Mouse (Mus musculus): ENCODE results near the gene Fank1. TPM values are rescaled to one million over a fixed set of nuclear protein-coding genes. Genes with fewer than 3 reads are reported as not detected.

The Fank1 gene
- polyA plus RNA-seq (2012; rRNA removed), result 0.04 TPM in 1 of 2 replicates, not detected in the other

- under 1% methylated on average over 45 of the region's 45 CpGs for WGBS
- DNase-seq (ENCODE audit: low read depth, low spot score), result no peak
These were observed at the start of gene Fank1 for GRCm38 (mm10) chr7:133776626-133776996. TSS of gene Fank1 (plus strand) at chr7:133776861.

- no peak for DNase-seq (ENCODE audit: low read depth, low spot score)
- WGBS, result 85% methylated on average over 6 of the region's 6 CpGs
These were observed 49.6 kb upstream of the Fank1 start for GRCm38 (mm10) chr7:133727027-133727426.

GRCm38 (mm10) chr7:133729351-133729750 is 47.3 kb upstream of the Fank1 start:
- DNase-seq (ENCODE audit: low read depth, low spot score), result no peak
- WGBS, result 80% methylated on average over 5 of the region's 5 CpGs

GRCm38 (mm10) chr7:133730324-133731191 is 46.1 kb upstream of the Fank1 start:
- no peak for DNase-seq (ENCODE audit: low read depth, low spot score)
- 77% methylated on average over 11 of the region's 11 CpGs for WGBS

GRCm38 (mm10) chr7:133731971-133732645 is 44.6 kb upstream of the Fank1 start:
- no peak for DNase-seq (ENCODE audit: low read depth, low spot score)
- 65% methylated on average over 4 of the region's 4 CpGs for WGBS

- 93% methylated on average over 7 of the region's 7 CpGs for WGBS
- no peak for DNase-seq (ENCODE audit: low read depth, low spot score)
These were observed 36.1 kb upstream of the Fank1 start for GRCm38 (mm10) chr7:133740558-133740957.

GRCm38 (mm10) chr7:133742530-133743325 is 33.9 kb upstream of the Fank1 start:
- 83% methylated on average over 12 of the region's 12 CpGs for WGBS
- no peak for DNase-seq (ENCODE audit: low read depth, low spot score)

GRCm38 (mm10) chr7:133743611-133744010 is 33.0 kb upstream of the Fank1 start:
- no peak for DNase-seq (ENCODE audit: low read depth, low spot score)
- WGBS, result 71% methylated on average over 4 of the region's 4 CpGs

GRCm38 (mm10) chr7:133744209-133744608 is 32.5 kb upstream of the Fank1 start:
- no peak for DNase-seq (ENCODE audit: low read depth, low spot score)
- 71% methylated on average over 1 of the region's 1 CpGs for WGBS

- DNase-seq (ENCODE audit: low read depth, low spot score), result no peak
- 53% methylated on average over 4 of the region's 4 CpGs for WGBS
These were observed 32.0 kb upstream of the Fank1 start for GRCm38 (mm10) chr7:133744701-133745100.

- WGBS, result 78% methylated on average over 8 of the region's 8 CpGs
- no peak for DNase-seq (ENCODE audit: low read depth, low spot score)
These were observed 29.3 kb upstream of the Fank1 start for GRCm38 (mm10) chr7:133747372-133747771.

GRCm38 (mm10) chr7:133748753-133749152 is 27.9 kb upstream of the Fank1 start:
- 82% methylated on average over 14 of the region's 14 CpGs for WGBS
- DNase-seq (ENCODE audit: low read depth, low spot score), result no peak

GRCm38 (mm10) chr7:133750666-133751065 is 26.0 kb upstream of the Fank1 start:
- DNase-seq (ENCODE audit: low read depth, low spot score), result no peak

GRCm38 (mm10) chr7:133751163-133751562 is 25.5 kb upstream of the Fank1 start:
- no peak for DNase-seq (ENCODE audit: low read depth, low spot score)

More at GRCm38 (mm10) chr7:133750666-133751065, 26.0 kb upstream of the Fank1 start:
- WGBS, result 30% methylated on average over 5 of the region's 5 CpGs

GRCm38 (mm10) chr7:133757961-133758455 is 18.7 kb upstream of the Fank1 start:
- no peak for DNase-seq (ENCODE audit: low read depth, low spot score)
- 67% methylated on average over 5 of the region's 5 CpGs for WGBS

More at GRCm38 (mm10) chr7:133751163-133751562, 25.5 kb upstream of the Fank1 start:
- WGBS, result 53% methylated on average over 5 of the region's 5 CpGs

GRCm38 (mm10) chr7:133758716-133759115 is 17.9 kb upstream of the Fank1 start:
- WGBS, result 80% methylated on average over 5 of the region's 5 CpGs
- no peak for DNase-seq (ENCODE audit: low read depth, low spot score)

GRCm38 (mm10) chr7:133759611-133760353 is 16.9 kb upstream of the Fank1 start:
- DNase-seq (ENCODE audit: low read depth, low spot score), result no peak
- WGBS, result 69% methylated on average over 27 of the region's 27 CpGs

GRCm38 (mm10) chr7:133762696-133763095 is 14.0 kb upstream of the Fank1 start:
- WGBS, result 71% methylated on average over 6 of the region's 6 CpGs
- no peak for DNase-seq (ENCODE audit: low read depth, low spot score)

- WGBS, result 64% methylated on average over 2 of the region's 2 CpGs
- DNase-seq (ENCODE audit: low read depth, low spot score), result no peak
These were observed 12.2 kb upstream of the Fank1 start for GRCm38 (mm10) chr7:133764425-133764824.
